Mouse (Mus musculus): ENCODE measurements around the gene Alk.

Alk gene

GRCm38 (mm10) chr17:72132140-72132911 is 472.1 kb downstream of the Alk start:
- no peak for DNase-seq (ENCODE audit: low spot score in 2 of 2)

DNA sequence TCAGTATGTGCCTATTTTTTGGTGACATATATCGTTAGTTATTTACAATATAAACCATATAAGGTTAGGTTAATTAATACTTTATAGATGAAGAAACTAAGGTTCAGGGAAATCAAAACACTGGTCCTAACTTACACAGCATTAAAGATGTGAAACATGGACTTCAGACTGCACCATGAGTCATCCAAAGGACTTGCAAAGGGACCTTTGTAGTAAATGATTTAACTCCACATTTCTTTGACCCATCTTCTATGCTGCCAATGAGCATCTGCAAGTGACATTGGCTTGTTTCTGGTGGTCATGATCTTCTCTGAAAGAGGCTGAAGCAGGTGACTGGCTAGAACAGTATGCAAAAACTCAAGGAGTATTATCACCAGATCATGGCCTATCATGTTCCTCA is 482.8 kb downstream of the Alk start:
- no peak for DNase-seq (ENCODE audit: low spot score in 2 of 2)

DNA sequence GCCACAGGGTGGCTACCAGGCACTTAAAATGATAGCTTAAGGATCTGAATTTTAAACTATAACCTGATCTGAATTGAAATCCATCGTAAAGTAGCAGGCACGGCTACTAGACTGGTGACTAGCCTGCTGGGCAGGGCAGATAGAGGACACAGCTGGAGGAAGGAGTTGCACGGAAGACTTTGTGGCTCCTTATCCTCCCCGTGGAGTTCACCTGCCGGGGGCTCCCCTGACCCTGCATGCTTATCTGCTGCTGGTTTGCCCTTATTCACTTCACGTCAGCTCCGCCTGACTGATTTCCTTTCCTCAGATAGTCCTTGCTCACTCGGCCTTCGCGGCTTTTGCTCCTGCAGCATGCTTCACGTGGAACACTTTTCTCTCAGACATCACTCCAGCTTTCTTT is 484.1 kb downstream of the Alk start:
- no peak for DNase-seq (ENCODE audit: low spot score in 2 of 2)

DNA sequence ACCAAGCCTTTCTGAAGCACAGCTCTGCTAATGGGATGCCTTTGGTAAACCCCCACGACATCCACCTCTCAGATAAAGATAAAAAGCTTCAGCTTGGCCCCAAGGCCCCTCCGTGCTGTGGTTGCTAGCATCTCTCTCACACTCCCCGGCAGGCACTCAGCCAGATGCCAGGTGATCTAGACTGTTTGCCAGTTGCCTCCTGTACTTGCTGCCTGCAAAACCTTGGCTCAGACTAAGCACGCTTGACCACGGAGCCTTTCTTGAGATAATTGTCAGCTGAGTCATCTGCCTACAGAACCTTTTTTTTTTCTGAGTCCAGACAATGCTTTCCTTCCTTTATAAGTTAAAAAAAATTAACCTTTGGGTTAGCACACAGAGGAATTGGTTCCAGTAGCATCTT is 486.1 kb downstream of the Alk start:
- DNase-seq (ENCODE audit: low spot score in 2 of 2), result no peak

- DNase-seq (ENCODE audit: low spot score in 2 of 2), result no peak
These were observed 489.0 kb downstream of the Alk start for GRCm38 (mm10) chr17:72115271-72115944.

DNA sequence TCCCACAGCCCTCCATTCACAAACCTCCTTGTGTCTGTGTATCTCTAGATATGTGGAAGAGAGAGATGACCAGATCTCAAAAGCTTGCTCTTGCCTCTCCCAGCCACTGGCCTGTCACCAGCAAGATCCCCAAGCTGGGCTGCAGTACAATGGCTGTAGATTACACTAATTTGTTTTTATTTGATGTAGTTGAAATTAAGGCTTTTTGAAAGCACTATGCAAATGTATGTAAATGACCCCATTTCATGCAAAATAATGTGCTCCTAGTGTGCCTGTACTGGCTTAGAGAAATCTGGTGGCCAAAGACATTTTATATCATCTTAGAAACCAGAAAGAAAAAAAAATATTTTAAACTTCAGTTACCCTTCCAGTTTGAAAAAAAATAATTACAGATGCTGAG is 492.4 kb downstream of the Alk start:
- no peak for DNase-seq (ENCODE audit: low spot score in 2 of 2)

DNA sequence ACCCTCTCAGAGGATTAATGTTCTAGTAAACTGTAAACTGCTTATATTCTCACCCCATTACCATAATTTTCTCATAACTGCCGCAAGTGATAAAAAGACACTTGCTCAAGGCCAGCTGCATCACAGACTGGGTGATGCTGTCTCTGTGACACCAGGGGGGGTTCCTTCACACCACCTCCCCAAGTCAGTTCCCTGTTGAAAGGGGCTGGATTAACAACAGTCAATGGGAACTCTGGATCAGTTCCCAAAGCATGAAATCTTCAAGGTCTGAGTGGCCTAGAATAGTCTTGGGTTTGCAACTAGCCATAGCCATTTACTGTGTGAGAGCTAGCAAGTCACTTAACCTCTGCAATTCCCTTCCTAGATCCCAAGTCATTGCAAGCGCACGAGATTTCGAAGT is 492.9 kb downstream of the Alk start:
- DNase-seq (ENCODE audit: low spot score in 2 of 2), result no peak

GRCm38 (mm10) chr17:72087261-72087703 is 517.1 kb downstream of the Alk start:
- no peak for DNase-seq (ENCODE audit: low spot score in 2 of 2)

- DNase-seq (ENCODE audit: low spot score in 2 of 2), result no peak
These were observed 523.0 kb downstream of the Alk start for GRCm38 (mm10) chr17:72081396-72081795.

DNA sequence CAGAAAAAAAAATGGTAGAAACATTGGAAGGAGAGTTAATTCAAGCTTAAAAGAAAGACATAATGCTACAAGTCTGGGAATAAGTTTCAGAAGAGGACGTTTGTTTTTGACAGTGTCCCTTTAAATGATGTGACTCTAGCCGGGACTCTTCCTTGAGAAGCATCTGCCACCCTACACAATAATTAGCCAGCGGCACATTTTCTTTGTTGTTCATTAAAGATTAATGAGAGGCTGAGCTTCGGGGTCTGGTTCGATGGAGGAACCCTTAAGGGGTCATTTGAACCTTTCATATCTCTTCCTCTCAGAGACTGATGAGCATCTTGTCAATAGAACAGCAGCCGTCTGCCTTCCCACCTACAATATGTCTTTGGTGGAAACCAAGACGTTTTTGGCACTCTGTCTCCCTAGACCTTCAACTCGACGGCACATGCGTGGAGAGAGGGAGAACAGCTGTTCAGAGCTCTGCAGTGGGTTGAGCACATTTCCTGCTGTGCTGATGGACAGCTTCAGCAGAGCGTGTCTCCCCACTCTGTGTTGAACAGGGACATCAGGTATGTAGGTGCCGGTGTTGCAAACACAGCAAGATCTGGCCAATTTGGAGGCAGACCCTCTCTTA is 528.0 kb downstream of the Alk start:
- DNase-seq (ENCODE audit: low spot score in 2 of 2), result no peak

DNA sequence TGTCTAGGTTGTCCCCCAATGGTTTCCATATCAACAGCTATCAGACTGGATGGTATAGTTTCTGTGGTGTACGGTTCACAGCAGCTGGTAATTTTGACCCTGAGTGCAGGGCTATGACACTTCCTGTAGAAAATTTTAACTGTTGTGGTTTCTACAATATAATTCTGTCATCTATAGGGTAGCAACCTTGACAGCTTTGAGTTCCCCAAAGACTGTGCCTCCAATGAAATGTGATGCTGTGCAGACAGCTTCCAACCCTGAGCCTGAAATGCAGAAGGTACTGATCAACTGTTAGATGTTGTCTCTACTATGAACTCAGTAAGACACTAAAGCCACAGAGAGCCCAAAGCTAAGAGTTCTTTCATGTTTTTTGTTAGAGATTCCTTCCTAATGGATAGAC is 532.6 kb downstream of the Alk start:
- DNase-seq (ENCODE audit: low spot score in 2 of 2), result no peak

DNA sequence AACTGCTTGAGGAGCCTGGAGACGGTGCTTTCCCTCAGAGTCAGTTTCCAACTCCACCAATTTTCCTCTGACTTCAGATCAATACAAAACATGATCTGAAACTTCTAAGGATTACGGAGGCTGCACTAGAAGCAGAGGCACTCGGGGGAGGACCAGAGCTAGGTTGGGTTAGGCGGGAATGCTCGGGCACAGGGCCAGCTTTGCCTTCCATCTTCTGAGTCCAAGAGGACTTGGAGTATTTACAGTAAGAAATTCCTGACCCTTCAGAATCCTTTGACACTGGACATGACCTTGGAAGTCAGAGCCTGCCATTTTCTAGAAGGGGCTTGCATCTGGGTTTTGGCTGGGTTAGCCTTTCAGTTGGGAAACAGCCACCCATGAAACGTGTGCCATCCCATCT is 536.3 kb downstream of the Alk start:
- no peak for DNase-seq (ENCODE audit: low spot score in 2 of 2)

GRCm38 (mm10) chr17:72062978-72063377 is 541.4 kb downstream of the Alk start:
- no peak for DNase-seq (ENCODE audit: low spot score in 2 of 2)

GRCm38 (mm10) chr17:72059312-72059711 is 545.1 kb downstream of the Alk start:
- no peak for DNase-seq (ENCODE audit: low spot score in 2 of 2)

- no peak for DNase-seq (ENCODE audit: low spot score in 2 of 2)
These were observed 558.8 kb downstream of the Alk start for GRCm38 (mm10) chr17:72045671-72046070.

GRCm38 (mm10) chr17:72043667-72044390 is 560.6 kb downstream of the Alk start:
- no peak for DNase-seq (ENCODE audit: low spot score in 2 of 2)

DNA sequence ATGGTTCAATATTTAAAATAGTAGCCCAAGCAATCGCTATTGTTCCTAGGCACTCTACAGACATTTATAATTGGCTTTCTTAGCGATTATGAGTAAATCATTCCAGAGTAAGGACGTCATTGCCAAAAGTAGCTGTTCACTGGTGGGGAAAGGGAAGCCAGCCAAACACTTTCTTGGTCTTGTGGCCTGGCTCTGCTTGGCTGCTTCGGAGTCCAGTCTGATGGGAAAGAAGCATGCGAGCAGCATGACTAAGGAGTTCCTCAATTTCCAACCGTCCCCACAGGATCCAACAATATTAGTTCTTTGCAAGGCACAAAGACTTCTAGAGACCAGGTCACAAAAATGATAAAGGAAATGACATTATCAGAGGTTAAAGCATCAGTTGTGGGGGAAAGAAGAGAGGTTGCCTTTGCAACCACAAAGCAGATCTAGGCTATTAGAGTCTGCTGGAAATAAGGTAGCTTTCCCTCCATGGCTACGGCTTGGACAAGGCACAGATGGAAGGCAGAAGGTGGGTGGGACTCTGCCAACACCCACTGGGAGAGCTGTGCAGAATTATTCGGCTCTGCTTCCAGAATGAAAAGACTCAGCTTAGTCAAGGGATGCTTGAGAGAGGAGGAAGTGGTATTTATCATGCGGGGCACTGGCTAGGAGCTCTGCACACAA is 561.3 kb downstream of the Alk start:
- DNase-seq (ENCODE audit: low spot score in 2 of 2), result no peak

GRCm38 (mm10) chr17:72039176-72039948 is 565.1 kb downstream of the Alk start:
- DNase-seq (ENCODE audit: low spot score in 2 of 2), result no peak

DNA sequence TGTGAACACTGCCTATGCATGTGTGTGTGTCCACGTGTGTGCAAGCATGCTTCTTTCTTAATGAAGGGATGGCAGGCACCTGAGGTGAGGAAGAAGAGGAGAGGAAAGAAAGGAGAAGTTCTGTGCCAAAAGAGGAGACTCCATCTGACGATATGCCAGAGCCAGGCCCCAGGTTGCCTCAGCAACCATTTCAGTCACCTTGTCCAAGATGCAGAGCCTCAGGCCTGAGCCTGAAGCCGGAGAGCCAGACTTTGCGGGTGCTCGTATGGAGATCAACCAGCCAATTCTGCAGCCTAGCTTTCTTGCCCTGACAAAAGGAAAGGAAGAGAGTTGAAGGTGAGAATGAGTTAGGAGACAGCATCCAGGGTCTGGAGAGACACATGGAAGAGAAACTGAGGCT is 566.1 kb downstream of the Alk start:
- DNase-seq (ENCODE audit: low spot score in 2 of 2), result no peak

DNA sequence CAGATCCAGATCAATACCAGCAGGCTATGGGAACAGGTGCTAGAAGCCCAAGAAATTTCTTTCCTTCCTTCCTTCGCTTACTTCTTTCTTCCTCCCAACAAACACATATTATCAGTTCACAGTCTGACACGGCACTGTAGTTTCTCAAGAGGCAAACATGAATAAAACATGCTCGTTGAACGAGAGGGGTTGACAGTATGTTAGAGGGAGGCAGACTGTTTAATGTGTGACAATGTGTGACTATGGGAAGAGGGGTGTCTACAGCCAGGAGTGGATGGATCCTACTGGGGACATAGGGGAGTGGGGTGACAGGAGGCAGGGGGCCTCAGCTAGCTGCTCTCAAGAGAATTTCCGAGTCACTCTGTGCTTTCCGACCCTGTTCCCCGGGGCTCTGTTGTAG is 573.8 kb downstream of the Alk start:
- DNase-seq (ENCODE audit: low spot score in 2 of 2), result no peak

DNA sequence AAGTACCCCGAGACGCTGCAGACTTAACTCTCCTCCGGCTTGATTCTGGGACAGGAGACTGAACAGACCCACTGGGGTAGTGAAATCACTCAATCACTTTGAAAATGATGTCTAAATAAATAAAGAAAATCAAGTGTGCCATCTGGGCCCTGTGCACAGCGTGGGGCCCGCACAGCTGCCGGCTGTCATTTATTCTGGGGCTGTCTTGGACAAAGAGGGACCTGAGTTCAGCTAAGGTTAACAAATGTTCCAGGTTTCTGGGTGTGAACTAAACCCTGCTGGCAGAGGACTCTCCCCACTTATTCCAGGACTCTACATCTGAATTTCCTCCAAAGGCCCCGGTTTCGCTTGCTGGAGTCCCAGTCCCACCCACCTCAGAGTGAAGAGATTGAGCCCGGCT is 581.1 kb downstream of the Alk start:
- DNase-seq (ENCODE audit: low spot score in 2 of 2), result no peak

All from spleen, postnatal 4 days (tissue).